Mouse (Mus musculus) brain, embryonic 14.5 days (tissue): ENCODE results near the gene Ubash3b.

Source experiments
- CTCF ChIP-seq: fragments of 200-500 bp; IDR thresholded peaks from 2 replicates; pipeline ENCODE4 v1.5.1; 2012; ENCODE audit warnings: inconsistent platforms, mild to moderate bottlenecking, moderate library complexity, borderline replicate concordance; ENCODE audit not compliant: insufficient read depth, insufficient read length; ENCODE audit errors: extremely low read depth
- POLR2A ChIP-seq: fragments of 200-500 bp; IDR thresholded peaks from 2 replicates; pipeline ENCODE4 v1.6.1; 2012; ENCODE audit warnings: mild to moderate bottlenecking, inconsistent platforms, borderline replicate concordance; ENCODE audit not compliant: poor library complexity, insufficient read depth, insufficient read length, severe bottlenecking; ENCODE audit errors: extremely low read depth

DNA sequence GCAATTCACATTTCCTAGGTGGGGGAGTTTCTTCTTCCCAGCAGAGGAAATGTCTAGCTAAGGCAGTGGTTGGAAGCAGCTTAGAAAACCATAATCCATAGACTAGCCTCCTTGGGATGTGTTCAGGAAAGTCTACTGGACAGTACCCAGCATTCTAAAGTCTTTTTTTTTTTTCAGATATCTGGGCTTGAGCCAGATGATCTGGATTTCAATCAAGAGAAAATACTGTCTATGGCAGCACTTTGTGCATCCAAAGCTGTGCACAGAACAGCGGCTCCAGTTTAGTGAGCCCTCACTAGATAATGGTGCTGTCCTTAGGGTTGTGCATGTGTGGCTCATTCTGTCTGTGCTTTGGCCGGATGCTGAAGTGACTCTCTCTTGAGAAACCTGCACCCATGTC is 2.3 kb downstream of the Ubash3b start:
- TF ChIP-seq CTCF, result no peak
- no peak for TF ChIP-seq POLR2A
